Mouse (Mus musculus) embryonic facial prominence, embryonic 11.5 days (tissue): ENCODE measurements around the gene Tmem107. TPM values are rescaled to one million over a fixed set of nuclear protein-coding genes. Genes with fewer than 3 reads are reported as not detected.

Experiments
- ATAC-seq: fragments of 200-750 bp; cut with Nextera tagmentation; replicated peaks from 2 replicates; pipeline ENCODE4 v1.8.0; 2017; ENCODE audit warnings: low read depth; ENCODE audit not compliant: insufficient number of reproducible peaks, low FRiP score, low TSS enrichment
- DNase-seq: peaks from one replicate; pipeline ENCODE4 v3.0.0-alpha.2; 2015; ENCODE audit warnings: low spot score
- H3K27ac ChIP-seq: fragments of 300-500 bp; sonication (generic); replicated peaks from 2 replicates; pipeline ENCODE4 v1.5.1; 2014; ENCODE audit warnings: mild to moderate bottlenecking, low read depth, low read length, control low read depth
- H3K27me3 ChIP-seq: fragments of 300-500 bp; sonication (generic); 2 replicates; pipeline ENCODE4 v1.6.1; 2014; ENCODE audit warnings: mild to moderate bottlenecking, low read length, moderate library complexity, mixed read lengths; ENCODE audit not compliant: control insufficient read depth, insufficient read depth
- H3K36me3 ChIP-seq: fragments of 300-500 bp; sonication (generic); replicated peaks from 2 replicates; pipeline ENCODE4 v1.6.1; 2014; ENCODE audit warnings: low read depth, mild to moderate bottlenecking, low read length, moderate library complexity, mixed read lengths; ENCODE audit not compliant: control insufficient read depth, insufficient read depth
- H3K4me1 ChIP-seq: fragments of 300-500 bp; sonication (generic); 2 replicates; pipeline ENCODE4 v1.6.1; 2014; ENCODE audit warnings: low read length, mixed read lengths; ENCODE audit not compliant: control insufficient read depth, insufficient read depth
- H3K4me2 ChIP-seq: fragments of 300-500 bp; sonication (generic); 2 replicates; pipeline ENCODE4 v1.6.1; 2014; ENCODE audit warnings: low read depth, mild to moderate bottlenecking, control low read depth, low read length, moderate library complexity
- H3K4me3 ChIP-seq: fragments of 300-500 bp; sonication (generic); 2 replicates; pipeline ENCODE4 v1.5.1; 2014; ENCODE audit warnings: low read depth, low read length, control low read depth
- H3K9ac ChIP-seq: fragments of 300-500 bp; sonication (generic); replicated peaks from 2 replicates; pipeline ENCODE4 v1.6.1; 2014; ENCODE audit warnings: mild to moderate bottlenecking, control low read depth, low read length
- H3K9me3 ChIP-seq: fragments of 300-500 bp; sonication (generic); replicated peaks from 2 replicates; pipeline ENCODE4 v1.6.1; 2016; ENCODE audit warnings: mild to moderate bottlenecking, low read length, inconsistent platforms, mixed read lengths; ENCODE audit not compliant: control insufficient read depth
- WGBS: fragments of 180-500 bp; shearing (Covaris S2); extraction: QIAGEN DNeasy Blood & Tissue Kit; methylation state at CpG from one replicate; pipeline ENCODE4 v1.1.7; 2014; 5-methylcytosine and 5-hydroxymethylcytosine counted together
- polyA plus RNA-seq: library from polyadenylated mRNA; unstranded; fragments of >200 nt; fragmentation: Nextera tagmentation; extraction: Ambion mirVana; gene quantifications from 2 replicates; pipeline ENCODE4 v1.2.1, GENCODE M21; 2014

Tmem107 gene
- polyA plus RNA-seq, 1 experiment from 2014 or later = 40.4 TPM

DNA sequence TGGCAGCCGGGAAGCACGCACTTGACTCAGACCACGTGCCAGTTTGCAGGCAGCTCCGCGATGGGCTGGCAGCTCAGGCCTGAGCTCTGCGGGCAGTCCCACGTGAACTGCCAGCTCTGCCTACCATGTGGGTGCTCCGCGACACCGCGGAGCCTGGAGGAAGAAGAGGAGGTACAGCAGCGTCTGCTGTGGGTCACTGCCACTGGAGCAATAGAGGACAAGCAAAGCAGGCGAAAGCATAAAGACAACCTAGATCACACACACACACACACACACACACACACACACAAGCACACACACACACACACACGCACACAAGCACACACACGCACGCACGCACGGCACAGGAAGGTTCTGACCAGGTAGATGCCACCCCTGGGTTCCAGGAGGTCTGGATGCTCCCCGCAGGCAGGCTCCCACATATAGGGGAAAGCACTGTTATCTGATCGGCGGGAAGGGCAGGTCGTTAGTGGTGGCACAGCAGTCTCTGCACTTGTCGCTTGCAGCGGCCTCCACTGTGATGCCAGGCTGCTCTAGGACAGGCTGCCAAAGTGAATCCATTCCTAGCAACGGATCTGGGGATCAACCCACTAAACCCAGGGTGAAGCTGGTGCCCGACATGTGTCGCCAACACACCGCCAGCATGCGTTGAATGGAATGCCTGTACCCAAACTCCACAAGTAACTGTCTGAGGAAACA, 4.3 kb upstream of the Tmem107 start:
- peak overlapping the region; percentile 36 for H3K4me3 ChIP-seq
- H3K4me1 ChIP-seq = no peaks in the 10 kb centered on the region

DNA sequence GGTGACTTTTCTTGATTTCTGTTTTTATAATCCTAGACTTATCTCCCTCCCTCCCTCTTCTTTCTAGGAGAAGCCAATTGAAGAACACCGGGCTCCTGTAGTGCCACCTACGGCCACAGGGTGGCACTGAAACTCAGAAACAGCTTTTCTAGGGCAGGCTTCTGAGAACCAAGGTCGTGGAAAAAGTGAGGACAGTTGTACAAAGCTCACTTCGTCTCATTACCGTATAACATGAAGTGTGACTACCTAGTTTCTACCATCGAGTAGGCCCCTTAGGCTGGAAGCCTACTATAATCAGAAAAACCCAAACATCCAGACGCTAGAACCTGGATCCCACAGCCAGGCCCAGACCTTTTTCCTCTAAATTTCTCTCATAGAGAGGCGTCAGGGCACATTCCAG, 3.6 kb upstream of the Tmem107 start:
- 9% methylated on average over 8 of the region's 8 CpGs for WGBS
- peak overlapping the region; percentile 76 for H3K4me2 ChIP-seq
- H3K27ac ChIP-seq = no peak overlapping the region
- no peaks in the 10 kb centered on the region for H3K9me3 ChIP-seq
- H3K4me1 ChIP-seq = no peaks in the 10 kb centered on the region
- DNase-seq = peak; percentile 96
- no peak overlapping the region; the same call in 1 of the 2 replicates for H3K9ac ChIP-seq
- H3K36me3 ChIP-seq = no peaks in the 10 kb centered on the region
- ATAC-seq = no peak
- peak overlapping the region; percentile 36 for H3K4me3 ChIP-seq
- H3K27me3 ChIP-seq = no peaks in the 10 kb centered on the region

More for the DNA sequence above, 4.3 kb upstream of the Tmem107 start:
- WGBS = 1% methylated on average over 29 of the region's 29 CpGs
- Histone ChIP-seq H3K27ac (no peak overlapping the region), H3K27me3 (no peaks in the 10 kb centered on the region), H3K36me3 (no peaks in the 10 kb centered on the region), H3K9ac (peak overlapping the region; percentile 51), H3K9me3 (no peaks in the 10 kb centered on the region), H3K4me2 (peak overlapping the region; percentile 76)
- ATAC-seq (no peak), DNase-seq (peak; percentile 22)

DNA sequence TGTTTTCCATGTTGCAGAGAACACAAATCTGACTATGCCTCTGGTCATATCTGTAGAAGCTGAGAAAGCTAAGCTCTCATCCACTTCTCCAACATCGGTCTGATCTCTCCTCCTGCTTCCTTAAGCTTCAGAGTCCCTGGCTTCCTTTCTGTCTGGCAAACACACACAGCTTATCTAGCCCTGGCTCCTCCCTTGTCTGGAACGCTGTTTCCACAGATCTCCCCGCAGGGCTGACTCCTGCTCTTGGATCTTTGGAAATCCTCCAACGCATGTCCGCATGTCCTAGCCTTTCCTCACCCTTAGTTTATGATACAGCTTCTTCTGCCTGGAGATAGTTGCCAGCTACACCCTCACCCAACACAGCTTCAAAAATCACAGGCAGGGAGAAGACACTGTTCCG, 3.0 kb upstream of the Tmem107 start:
- DNase-seq (no peak), ATAC-seq (no peak)
- no peaks in the 10 kb centered on the region for H3K9me3 ChIP-seq
- H3K4me1 ChIP-seq = no peaks in the 10 kb centered on the region
- no peaks in the 10 kb centered on the region for H3K27me3 ChIP-seq
- no peak overlapping the region for H3K4me2 ChIP-seq
- WGBS = 57% methylated on average over 6 of the region's 6 CpGs
- no peak overlapping the region for H3K27ac ChIP-seq
- H3K36me3 ChIP-seq = no peaks in the 10 kb centered on the region
- no peak overlapping the region for H3K9ac ChIP-seq
- no peak overlapping the region for H3K4me3 ChIP-seq

DNA sequence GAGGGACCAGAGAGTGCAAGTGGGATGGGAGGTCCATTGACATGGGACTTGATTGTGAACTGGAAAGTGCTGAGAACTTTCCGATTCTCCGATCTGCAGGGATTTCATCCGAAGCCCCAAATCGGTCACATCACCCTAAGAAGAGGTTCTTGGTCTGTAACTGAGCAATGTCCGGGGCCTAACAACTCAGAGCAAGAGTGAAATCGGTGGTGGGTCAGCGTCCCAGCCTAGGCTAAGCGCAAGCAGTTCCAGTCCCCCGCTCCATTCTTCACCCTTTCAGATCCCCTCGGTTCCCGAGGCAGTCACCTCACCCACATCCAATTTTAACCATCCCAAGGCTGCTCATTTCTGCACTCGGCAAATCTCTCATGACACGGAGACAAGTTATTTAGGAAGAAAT, 513 bp upstream of the Tmem107 start:
- H3K27ac ChIP-seq = peak overlapping the region; percentile 63
- 0% methylated on average over 13 of the region's 13 CpGs for WGBS
- H3K4me1 ChIP-seq = no peaks in the 10 kb centered on the region
- no peaks in the 10 kb centered on the region for H3K36me3 ChIP-seq
- ATAC-seq = no peak
- no peaks in the 10 kb centered on the region for H3K27me3 ChIP-seq
- no peaks in the 10 kb centered on the region for H3K9me3 ChIP-seq
- DNase-seq = peak; percentile 38
- peak overlapping the region; percentile 72 for H3K4me2 ChIP-seq
- H3K9ac ChIP-seq = peak overlapping the region; percentile 70
- peak overlapping the region; percentile 52 for H3K4me3 ChIP-seq

DNA sequence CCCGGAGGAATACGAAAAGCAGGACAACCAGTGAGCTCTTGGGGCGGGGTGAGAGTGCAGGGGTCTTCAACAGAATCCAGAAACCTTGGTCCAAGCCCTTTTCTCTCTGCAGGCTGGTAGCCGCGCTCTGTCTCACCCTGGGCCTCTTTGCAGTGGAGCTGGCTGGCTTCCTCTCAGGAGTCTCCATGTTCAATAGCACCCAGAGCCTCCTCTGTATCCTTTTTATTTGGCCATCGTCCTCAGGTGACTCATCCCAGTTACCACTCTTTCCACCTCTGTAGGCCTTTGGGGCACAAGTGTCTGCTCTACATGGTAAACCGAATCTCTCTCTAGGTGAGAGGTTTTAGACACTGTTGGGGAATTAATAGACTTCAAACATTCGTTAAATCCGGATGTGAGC, 656 bp downstream of the Tmem107 start:
- H3K9ac ChIP-seq = peak overlapping the region; percentile 70
- peak overlapping the region; percentile 72 for H3K4me2 ChIP-seq
- ATAC-seq (no peak), DNase-seq (no peak)
- H3K4me3 ChIP-seq = peak overlapping the region; percentile 52
- WGBS = 23% methylated on average over 9 of the region's 9 CpGs
- no peaks in the 10 kb centered on the region for H3K27me3 ChIP-seq
- peak overlapping the region; percentile 36; the same call in 1 of the 2 replicates for H3K27ac ChIP-seq
- H3K4me1 ChIP-seq = no peaks in the 10 kb centered on the region
- H3K36me3 ChIP-seq = no peaks in the 10 kb centered on the region
- H3K9me3 ChIP-seq = no peaks in the 10 kb centered on the region

DNA sequence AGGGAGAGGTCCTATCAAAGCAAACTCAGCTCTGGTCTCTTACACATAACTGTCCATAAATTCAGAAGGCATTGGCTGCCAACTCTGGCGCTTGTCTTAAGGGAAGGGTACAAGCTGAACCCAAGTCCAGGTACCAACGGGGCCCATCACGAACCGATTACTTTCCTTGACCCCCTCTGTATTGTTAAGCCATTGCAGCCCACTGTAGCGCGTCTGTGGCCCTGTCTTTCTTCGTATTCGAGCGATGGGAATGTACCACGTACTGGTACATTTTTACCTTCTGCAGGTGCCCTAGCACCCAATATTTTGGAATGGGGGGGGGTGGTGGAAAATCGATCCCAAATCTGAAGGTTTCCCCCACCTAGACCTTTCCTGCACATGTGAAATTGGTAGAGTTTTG, 1.6 kb downstream of the Tmem107 start:
- no peaks in the 10 kb centered on the region for H3K27me3 ChIP-seq
- peak overlapping the region; percentile 52; the same call in 1 of the 2 replicates for H3K27ac ChIP-seq
- H3K4me1 ChIP-seq = no peaks in the 10 kb centered on the region
- ATAC-seq (no peak), DNase-seq (no peak)
- H3K36me3 ChIP-seq = no peaks in the 10 kb centered on the region
- H3K4me3 ChIP-seq = peak overlapping the region; percentile 16; the same call in 1 of the 2 replicates
- no peaks in the 10 kb centered on the region for H3K9me3 ChIP-seq
- 86% methylated on average over 11 of the region's 11 CpGs for WGBS
- no peak overlapping the region; the same call in 1 of the 2 replicates for H3K9ac ChIP-seq
- peak overlapping the region; percentile 43 for H3K4me2 ChIP-seq

DNA sequence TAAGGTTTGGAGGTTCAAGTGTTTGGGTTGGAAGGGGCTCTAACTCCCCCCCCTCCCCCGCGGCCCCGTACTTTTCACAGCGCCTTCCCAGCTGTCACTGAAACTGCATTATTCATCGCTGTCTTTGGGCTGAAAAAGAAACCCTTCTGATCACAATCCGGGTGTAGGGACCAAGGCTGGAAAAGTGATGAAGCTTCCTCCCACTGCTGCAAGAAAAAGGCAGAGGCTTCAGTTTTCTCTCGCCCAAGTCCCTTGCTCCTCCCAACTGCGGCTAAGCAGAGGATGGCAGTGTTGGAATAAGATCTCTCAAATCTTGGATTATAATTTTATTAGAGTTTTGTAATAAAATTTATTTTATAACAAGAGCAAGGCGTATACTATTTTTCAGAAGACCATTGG, 2.1 kb downstream of the Tmem107 start:
- Histone ChIP-seq H3K27ac (peak overlapping the region; percentile 52), H3K9me3 (no peaks in the 10 kb centered on the region), H3K4me2 (peak overlapping the region; percentile 43), H3K4me3 (peak overlapping the region; percentile 16), H3K9ac (peak overlapping the region; percentile 46), H3K4me1 (no peaks in the 10 kb centered on the region), H3K36me3 (no peaks in the 10 kb centered on the region), H3K27me3 (no peaks in the 10 kb centered on the region)
- 11% methylated on average over 9 of the region's 9 CpGs for WGBS
- ATAC-seq (no peak), DNase-seq (no peak)

DNA sequence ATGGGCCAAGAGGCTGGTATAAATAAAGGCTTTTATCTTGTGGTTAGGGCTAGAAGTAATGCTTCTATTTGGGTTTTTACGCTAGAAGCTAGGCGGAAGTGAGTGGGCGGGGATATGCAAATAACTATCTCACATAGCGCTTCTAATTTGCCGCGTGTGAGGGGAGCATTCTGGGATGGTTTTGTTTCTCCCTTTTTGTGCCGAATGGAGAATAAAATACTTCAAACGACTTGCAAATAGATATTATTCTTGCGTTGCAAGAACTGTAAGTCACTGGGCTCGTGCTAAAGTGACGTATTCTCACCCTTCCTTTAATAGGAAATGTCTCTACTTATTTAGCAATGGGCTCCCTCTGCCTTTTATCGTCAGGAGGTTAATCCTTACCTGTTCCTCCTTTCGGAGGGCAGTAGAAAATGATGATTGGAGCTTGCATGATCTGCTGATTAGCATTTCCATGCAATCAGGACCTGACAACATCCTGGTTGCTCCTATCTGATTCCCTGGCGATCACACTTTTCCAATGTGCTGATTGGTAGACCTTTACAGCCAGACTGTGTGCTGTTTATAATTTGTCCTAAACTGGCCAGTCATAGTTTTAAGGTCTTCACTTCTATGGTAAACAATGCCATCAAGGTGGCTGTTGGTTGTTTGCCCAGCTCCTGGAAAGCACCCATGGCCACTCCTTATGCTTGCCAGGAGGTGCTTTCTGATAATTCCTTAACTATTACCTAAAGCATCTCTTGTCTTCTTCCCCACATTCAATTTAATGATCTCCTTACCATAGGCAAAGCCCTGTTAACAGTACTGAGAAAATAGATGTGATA, 2.7 kb downstream of the Tmem107 start:
- 0% methylated on average over 14 of the region's 14 CpGs for WGBS
- H3K27me3 ChIP-seq = no peaks in the 10 kb centered on the region
- H3K9me3 ChIP-seq = no peaks in the 10 kb centered on the region
- H3K36me3 ChIP-seq = no peaks in the 10 kb centered on the region
- H3K4me2 ChIP-seq = peak overlapping the region; percentile 43
- H3K4me1 ChIP-seq = no peaks in the 10 kb centered on the region
- DNase-seq (peak; percentile 95), ATAC-seq (peak; percentile 81)
- H3K9ac ChIP-seq = peak overlapping the region; percentile 56
- H3K4me3 ChIP-seq = peak overlapping the region; percentile 16
- peak overlapping the region; percentile 52 for H3K27ac ChIP-seq
